Mouse (Mus musculus): ENCODE data around the gene Sntb2. TPM values are rescaled to one million over a fixed set of nuclear protein-coding genes. Genes with fewer than 3 reads are reported as not detected.
"Not testable (repeated sequence)": the region's sequence is repeated elsewhere in the genome, so short reads cannot be mapped to it uniquely, and the experiment has no call there.

The Sntb2 gene
- total and polyA plus RNA-seq, 2 experiments from 2014 or later: 3.0 to 6.9 TPM

DNA sequence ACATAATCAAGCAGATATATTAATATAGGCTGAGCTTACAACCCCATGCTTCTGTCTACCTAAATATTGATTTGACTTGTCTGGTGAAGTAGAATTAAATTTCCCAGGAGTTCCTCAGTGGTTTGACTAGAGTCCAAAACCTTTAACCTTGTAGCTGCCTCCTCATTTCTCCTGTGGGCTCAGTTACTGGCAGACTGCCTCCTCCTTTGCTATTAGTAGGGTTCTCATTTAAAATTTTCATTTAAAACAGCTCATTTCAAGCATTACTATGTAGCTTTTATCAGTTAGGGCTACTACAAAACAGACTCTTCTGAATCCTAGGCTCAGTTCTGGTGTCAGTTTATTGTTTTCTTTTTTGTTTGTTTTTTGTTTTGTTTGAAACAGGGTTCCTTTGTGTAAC lies 50.4 kb downstream of the Sntb2 start:
- Histone ChIP-seq H3K9me3 (ENCODE audit: low read length) (no peaks in the 10 kb centered on the region), H3K4me2 (ENCODE audit: low read depth) (no peak overlapping the region), H3K9ac (no peak overlapping the region), H3K27me3 (ENCODE audit: insufficient read depth, low read length) (no peaks in the 10 kb centered on the region; the same call in 1 of the 2 replicates), H3K4me1 (ENCODE audit: insufficient read depth) (no peaks in the 10 kb centered on the region), H3K27ac (ENCODE audit: low read depth, low read length) (0 out of 2 replicates have a peak overlapping the region, but pooled peaks have one; percentile 23), H3K4me3 (ENCODE audit: low read depth, low read length) (no peak overlapping the region), H3K36me3 (ENCODE audit: insufficient read depth) (no peaks in the 10 kb centered on the region)
- DNase-seq (no peak), ATAC-seq (no peak)
- no peak for TF ChIP-seq CTCF (IDR thresholded peaks at IDR 0.05; ENCODE audit: low read depth)

DNA sequence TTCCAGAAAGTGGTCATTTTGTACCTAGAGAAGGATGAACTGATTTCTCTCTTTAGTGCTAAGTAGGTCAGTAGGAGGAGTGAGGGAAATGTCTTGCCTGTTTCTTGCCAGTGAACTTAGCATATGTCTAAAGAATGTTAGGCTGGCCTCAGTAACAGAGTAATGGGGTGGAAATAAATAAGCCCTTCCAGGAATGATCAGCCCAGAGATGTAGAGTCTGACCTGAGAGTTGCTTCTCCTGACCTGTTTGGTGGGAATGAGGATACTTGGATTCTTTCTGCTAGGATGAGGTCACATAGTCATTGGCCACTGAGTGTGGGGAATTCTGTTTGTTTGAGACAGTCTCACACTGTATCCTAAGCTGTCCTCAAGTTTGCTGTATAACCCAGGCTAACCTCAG lies 52.0 kb downstream of the Sntb2 start:
- Histone ChIP-seq H3K4me1 (ENCODE audit: insufficient read depth) (no peaks in the 10 kb centered on the region), H3K36me3 (ENCODE audit: insufficient read depth) (no peaks in the 10 kb centered on the region), H3K27me3 (ENCODE audit: insufficient read depth, low read length) (no peaks in the 10 kb centered on the region), H3K27ac (ENCODE audit: low read depth, low read length) (no peak overlapping the region), H3K4me3 (ENCODE audit: low read depth, low read length) (no peak overlapping the region), H3K9ac (no peak overlapping the region), H3K9me3 (ENCODE audit: low read length) (no peaks in the 10 kb centered on the region), H3K4me2 (ENCODE audit: low read depth) (no peak overlapping the region)
- DNase-seq (no peak), ATAC-seq (no peak)
- TF ChIP-seq CTCF (IDR thresholded peaks at IDR 0.05; ENCODE audit: low read depth): no peak

DNA sequence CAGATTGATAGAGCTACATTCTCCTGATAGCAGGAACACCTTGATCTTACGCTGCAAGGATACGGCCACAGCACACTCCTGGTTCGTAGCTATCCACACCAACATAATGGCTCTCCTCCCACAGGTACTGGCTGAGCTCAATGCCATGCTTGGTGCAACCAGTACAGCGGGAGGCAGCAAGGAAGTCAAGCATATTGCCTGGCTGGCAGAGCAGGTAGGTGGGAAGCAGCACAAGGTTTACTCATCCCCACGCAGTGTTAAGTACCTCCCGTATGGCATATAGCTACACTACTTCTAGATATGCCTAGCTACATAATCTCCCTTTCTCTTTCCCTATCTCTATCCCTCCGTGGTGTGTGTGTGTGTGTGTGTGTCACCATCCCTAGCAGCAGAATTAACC lies 55.8 kb downstream of the Sntb2 start:
- DNase-seq (no peak), ATAC-seq (no peak)
- Histone ChIP-seq H3K27me3 (ENCODE audit: insufficient read depth, low read length) (no peaks in the 10 kb centered on the region), H3K4me3 (ENCODE audit: low read depth, low read length) (no peak overlapping the region), H3K4me2 (ENCODE audit: low read depth) (no peak overlapping the region), H3K36me3 (ENCODE audit: insufficient read depth) (no peaks in the 10 kb centered on the region), H3K4me1 (ENCODE audit: insufficient read depth) (no peaks in the 10 kb centered on the region), H3K27ac (ENCODE audit: low read depth, low read length) (no peak overlapping the region), H3K9ac (no peak overlapping the region), H3K9me3 (ENCODE audit: low read length) (no peaks in the 10 kb centered on the region)
- 94% methylated on average over 7 of the region's 7 CpGs for WGBS
- TF ChIP-seq CTCF (IDR thresholded peaks at IDR 0.05; ENCODE audit: low read depth): no peak

DNA sequence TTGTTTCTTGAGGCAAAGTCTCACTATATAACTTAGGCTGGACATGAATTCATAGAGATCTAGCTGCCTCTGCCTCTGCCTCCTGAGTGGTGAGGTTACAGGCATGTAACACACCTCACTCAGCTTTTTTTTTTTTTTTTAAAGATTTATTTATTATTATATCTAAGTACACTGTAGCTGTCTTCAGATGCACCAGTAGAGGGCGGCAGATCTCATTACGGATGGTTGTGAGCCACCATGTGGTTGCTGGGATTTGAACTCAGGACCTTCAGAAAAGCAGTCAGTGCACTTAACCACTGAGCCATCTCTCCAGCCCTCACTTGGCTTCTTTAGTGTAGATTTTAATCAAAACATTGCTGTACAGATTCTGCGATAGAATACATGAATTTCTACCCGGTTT lies 60.8 kb downstream of the Sntb2 start:
- not testable (repeated sequence) for H3K4me3 ChIP-seq (ENCODE audit: low read depth, low read length); H3K27ac ChIP-seq (ENCODE audit: low read depth, low read length); H3K4me2 ChIP-seq (ENCODE audit: low read depth); H3K9ac ChIP-seq; H3K27me3 ChIP-seq (ENCODE audit: insufficient read depth, low read length); DNase-seq; H3K4me1 ChIP-seq (ENCODE audit: insufficient read depth); H3K9me3 ChIP-seq (ENCODE audit: low read length); H3K36me3 ChIP-seq (ENCODE audit: insufficient read depth); ATAC-seq
- WGBS: 87% methylated on average over 4 of the region's 4 CpGs

DNA sequence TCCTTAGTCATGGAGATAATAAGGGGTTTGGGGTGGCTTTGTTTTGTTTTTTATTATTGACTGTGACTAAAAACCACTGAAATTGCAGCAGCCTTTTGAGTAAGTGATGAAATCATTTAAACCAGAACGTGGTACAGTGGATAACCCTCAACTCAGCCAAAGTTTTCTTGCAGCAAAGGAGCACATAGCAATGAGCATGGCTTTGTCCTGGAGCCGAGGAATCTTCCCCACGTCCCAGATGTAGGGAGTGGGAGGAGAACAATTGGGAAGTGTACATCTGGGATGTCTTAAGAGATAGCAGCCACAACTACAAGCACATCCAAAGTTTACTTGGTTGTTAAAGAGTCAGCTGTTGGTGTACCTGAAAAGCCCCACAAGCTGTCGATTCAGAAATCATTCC lies 61.9 kb downstream of the Sntb2 start:
- Histone ChIP-seq H3K27me3 (ENCODE audit: insufficient read depth, low read length) (no peaks in the 10 kb centered on the region), H3K27ac (ENCODE audit: low read depth, low read length) (no peak overlapping the region), H3K9ac (no peak overlapping the region), H3K4me3 (ENCODE audit: low read depth, low read length) (no peak overlapping the region), H3K4me2 (ENCODE audit: low read depth) (no peak overlapping the region), H3K36me3 (ENCODE audit: insufficient read depth) (no peaks in the 10 kb centered on the region), H3K9me3 (ENCODE audit: low read length) (no peaks in the 10 kb centered on the region), H3K4me1 (ENCODE audit: insufficient read depth) (no peaks in the 10 kb centered on the region)
- WGBS: 79% methylated on average over 4 of the region's 4 CpGs
- ATAC-seq: no peak
- DNase-seq: no peak
- TF ChIP-seq CTCF (IDR thresholded peaks at IDR 0.05; ENCODE audit: low read depth): no peak

DNA sequence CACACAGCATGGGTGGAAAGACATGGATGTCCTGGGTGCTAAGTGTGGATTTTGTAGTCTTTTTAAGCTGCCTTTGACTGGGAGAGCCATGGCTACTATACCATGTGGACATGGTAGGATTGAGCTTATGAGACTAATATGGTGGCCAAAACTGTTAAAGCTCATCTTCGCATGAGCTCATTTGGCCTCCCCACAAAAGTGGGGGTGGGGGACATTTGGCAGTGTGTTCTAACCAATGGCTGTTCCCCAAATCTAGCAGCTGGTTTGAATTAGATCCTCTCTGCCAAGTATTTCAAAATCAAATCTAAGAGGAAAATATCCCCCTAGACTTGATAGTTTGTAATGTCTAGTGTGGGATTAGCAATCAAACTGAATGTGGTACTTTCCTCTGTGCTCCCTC lies 63.5 kb downstream of the Sntb2 start:
- Histone ChIP-seq H3K9me3 (ENCODE audit: low read length) (no peaks in the 10 kb centered on the region), H3K27me3 (ENCODE audit: insufficient read depth, low read length) (no peaks in the 10 kb centered on the region), H3K36me3 (ENCODE audit: insufficient read depth) (no peaks in the 10 kb centered on the region), H3K4me1 (ENCODE audit: insufficient read depth) (no peaks in the 10 kb centered on the region), H3K9ac (no peak overlapping the region), H3K4me3 (ENCODE audit: low read depth, low read length) (no peak overlapping the region), H3K4me2 (ENCODE audit: low read depth) (no peak overlapping the region), H3K27ac (ENCODE audit: low read depth, low read length) (no peak overlapping the region)
- no peak for ATAC-seq
- DNase-seq: peak; percentile 37
- no peak for TF ChIP-seq CTCF (IDR thresholded peaks at IDR 0.05; ENCODE audit: low read depth)
- 63% methylated on average over 1 of the region's 1 CpGs for whole genome bisulfite sequencing

DNA sequence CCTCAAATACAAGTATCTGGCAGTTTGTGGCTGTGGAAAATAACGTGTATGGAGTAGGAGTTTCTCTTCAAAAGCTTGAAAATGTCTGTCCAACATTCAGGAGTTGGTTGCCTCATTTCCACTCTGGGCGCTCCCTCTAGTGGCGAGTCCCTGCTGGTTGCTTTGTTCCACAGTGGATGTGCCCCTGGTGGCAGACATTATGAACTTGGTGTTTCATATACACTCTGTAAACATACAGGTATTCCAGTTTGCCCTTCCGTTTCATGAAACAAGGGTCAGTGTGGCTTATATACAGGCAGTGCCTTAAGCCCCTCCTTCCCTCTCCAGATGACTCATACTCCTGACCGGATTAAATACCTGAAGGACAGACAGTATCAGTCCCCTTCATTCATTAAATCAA lies 67.0 kb downstream of the Sntb2 start:
- Histone ChIP-seq H3K36me3 (ENCODE audit: insufficient read depth) (no peaks in the 10 kb centered on the region), H3K27me3 (ENCODE audit: insufficient read depth, low read length) (no peaks in the 10 kb centered on the region)
- ATAC-seq: peak; percentile 90

DNA sequence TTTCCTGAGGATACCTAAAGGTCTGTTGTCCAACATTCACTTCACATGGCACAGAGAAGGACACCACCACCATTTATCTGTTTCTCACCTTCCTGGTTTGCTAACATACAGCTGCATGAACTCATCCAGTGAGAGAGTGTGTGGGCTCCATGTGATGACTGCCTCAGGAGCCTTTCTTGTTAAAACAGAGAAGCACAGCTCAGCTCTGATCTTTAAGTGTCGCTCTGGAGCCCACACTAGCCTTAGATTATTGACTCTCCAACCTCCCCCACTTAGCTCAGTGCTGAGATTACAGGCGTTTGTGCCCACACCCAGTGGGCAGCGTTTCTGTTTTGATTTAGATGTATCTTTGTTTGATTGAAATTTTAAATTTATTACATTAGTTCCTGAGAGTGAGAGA lies 72.2 kb downstream of the Sntb2 start:
- TF ChIP-seq CTCF (IDR thresholded peaks at IDR 0.05; ENCODE audit: low read depth): no peak
- Histone ChIP-seq H3K9ac (no peak overlapping the region), H3K4me3 (ENCODE audit: low read depth, low read length) (no peak overlapping the region), H3K27ac (ENCODE audit: low read depth, low read length) (no peak overlapping the region), H3K4me1 (ENCODE audit: insufficient read depth) (no peaks in the 10 kb centered on the region), H3K4me2 (ENCODE audit: low read depth) (no peak overlapping the region), H3K36me3 (ENCODE audit: insufficient read depth) (0 out of 2 replicates have a peak, but pooled peaks cover 4% of the 10 kb centered on the region), H3K27me3 (ENCODE audit: insufficient read depth, low read length) (no peaks in the 10 kb centered on the region), H3K9me3 (ENCODE audit: low read length) (no peaks in the 10 kb centered on the region)
- WGBS: 89% methylated on average over 3 of the region's 3 CpGs
- ATAC-seq (no peak), DNase-seq (no peak)

More for the DNA sequence above, 67.0 kb downstream of the Sntb2 start:
- Histone ChIP-seq H3K4me1 (ENCODE audit: insufficient read depth) (no peaks in the 10 kb centered on the region), H3K4me3 (ENCODE audit: low read depth, low read length) (no peak overlapping the region), H3K9ac (no peak overlapping the region), H3K4me2 (ENCODE audit: low read depth) (no peak overlapping the region), H3K9me3 (ENCODE audit: low read length) (no peaks in the 10 kb centered on the region), H3K27ac (ENCODE audit: low read depth, low read length) (no peak overlapping the region)
- TF ChIP-seq CTCF (IDR thresholded peaks at IDR 0.05; ENCODE audit: low read depth): peak; percentile 100
- DNase-seq: peak; percentile 92
- 32% methylated on average over 5 of the region's 5 CpGs for WGBS

Measured in forebrain, postnatal 0 days (tissue).